Comparison of ENCODE assay signal across 19 mouse cellular contexts in the genomic region with DNA sequence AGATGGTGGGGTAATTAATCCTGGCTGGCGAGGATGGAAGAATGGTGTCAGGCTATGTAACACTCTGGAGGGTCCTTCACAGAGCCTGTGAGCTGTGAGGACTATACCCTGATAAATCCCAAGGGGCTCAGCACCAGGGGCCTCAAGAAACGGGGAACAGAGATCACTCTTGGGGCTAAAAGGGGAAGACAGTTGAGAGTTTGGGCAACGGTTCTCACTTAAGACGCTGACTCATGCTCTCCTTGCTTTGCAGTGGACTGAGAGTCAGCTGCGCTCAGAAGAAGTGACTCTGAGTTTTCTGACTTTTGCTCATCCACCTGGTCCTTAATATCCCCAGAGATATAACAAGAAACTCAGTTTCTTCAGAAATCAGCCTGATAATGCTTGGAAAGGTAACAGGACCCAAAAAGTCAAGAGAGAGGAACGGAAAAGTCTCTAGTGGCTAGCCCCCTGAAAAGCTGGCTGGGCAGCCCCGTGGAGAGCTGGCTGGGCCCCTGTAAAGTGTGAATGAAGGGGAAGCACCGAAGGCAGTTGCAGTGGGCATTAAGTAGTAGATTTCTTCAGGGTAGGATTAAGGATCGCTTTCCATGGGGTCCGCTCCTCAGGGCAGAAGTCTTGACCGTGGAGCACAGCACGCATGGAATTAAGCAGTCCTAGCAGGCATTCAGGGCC. TPM values are rescaled to one million over a fixed set of nuclear protein-coding genes. Genes with fewer than 3 reads are reported as not detected.
DNase-seq lines count a peak whose midpoint lies in the region; ATAC-seq and TF ChIP-seq lines count a peak whose summit lies in the region.
"Had no signal": no experiment of that assay in that cellular context is flagged by ENCODE, and none has a peak within 500 bp of the region (broad histone marks: within the 10 kb centered on the region; RNA-seq: fewer than 3 reads in every experiment).

No protein-coding gene starts in this region.

- no peak overlapping the region for H3K9ac ChIP-seq in embryonic facial prominence, embryonic 14.5 days (ENCODE audit: low read depth, low read length)
- peak overlapping the region; percentile 53 for H3K9ac ChIP-seq in CH12.LX (ENCODE audit: insufficient read depth, low read depth)
- no peak overlapping the region for H3K9ac ChIP-seq in hindbrain, embryonic 12.5 days
- H3K9ac ChIP-seq: embryonic facial prominence, embryonic 13.5 days; forebrain, embryonic 15.5 days; heart, embryonic 13.5 days; limb, embryonic 15.5 days; midbrain, embryonic 15.5 days had no signal

- no peaks in the 10 kb centered on the region for H3K4me1 ChIP-seq in embryonic facial prominence, embryonic 14.5 days (ENCODE audit: control insufficient read depth, insufficient read depth, low read length)
- H3K4me1 ChIP-seq in embryonic facial prominence, embryonic 10.5 days: no peaks in the 10 kb centered on the region
- peaks cover 17 to 56% of the 10 kb centered on the region in 2 experiments for H3K4me1 ChIP-seq in CH12.LX (ENCODE audit: control insufficient read depth in 1 of 2, insufficient read depth in 2 of 2)
- H3K4me1 ChIP-seq in hindbrain, embryonic 12.5 days: no peaks in the 10 kb centered on the region
- H3K4me1 ChIP-seq: embryonic facial prominence, embryonic 13.5 days; forebrain, embryonic 15.5 days; heart, embryonic 13.5 days; limb, embryonic 15.5 days; midbrain, embryonic 15.5 days had no signal

- WGBS in embryonic facial prominence, embryonic 14.5 days: 76% methylated on average over 12 of the region's 12 CpGs
- WGBS in embryonic facial prominence, embryonic 10.5 days: 84% methylated on average over 12 of the region's 12 CpGs
- WGBS in hindbrain, embryonic 12.5 days: 83% methylated on average over 12 of the region's 12 CpGs

- no peaks in the 10 kb centered on the region for H3K79me2 ChIP-seq in CH12.LX (replicated peaks; ENCODE audit: control insufficient read depth, extremely low read depth, insufficient read depth, poor library complexity, severe bottlenecking)

- no peaks in the 10 kb centered on the region for H3K36me3 ChIP-seq in embryonic facial prominence, embryonic 14.5 days (ENCODE audit: control insufficient read depth, insufficient read depth, low read length)
- H3K36me3 ChIP-seq in embryonic facial prominence, embryonic 10.5 days (replicated peaks): no peaks in the 10 kb centered on the region
- H3K36me3 ChIP-seq in CH12.LX (replicated peaks in 1 of 2; ENCODE audit: control insufficient read depth in 1 of 2, insufficient read depth in 1 of 2, low read length in 1 of 2): no peaks in the 10 kb centered on the region
- H3K36me3 ChIP-seq in hindbrain, embryonic 12.5 days: no peaks in the 10 kb centered on the region
- H3K36me3 ChIP-seq: embryonic facial prominence, embryonic 13.5 days; forebrain, embryonic 15.5 days; heart, embryonic 13.5 days; limb, embryonic 15.5 days; midbrain, embryonic 15.5 days had no signal

- no peaks in the 10 kb centered on the region for H3K9me3 ChIP-seq in embryonic facial prominence, embryonic 14.5 days (ENCODE audit: control insufficient read depth, low read length)
- no peaks in the 10 kb centered on the region for H3K9me3 ChIP-seq in embryonic facial prominence, embryonic 10.5 days
- H3K9me3 ChIP-seq in CH12.LX (replicated peaks; ENCODE audit: low read length): peaks cover 2% of the 10 kb centered on the region
- no peaks in the 10 kb centered on the region for H3K9me3 ChIP-seq in hindbrain, embryonic 12.5 days (replicated peaks)
- H3K9me3 ChIP-seq: embryonic facial prominence, embryonic 13.5 days; forebrain, embryonic 15.5 days; heart, embryonic 13.5 days; limb, embryonic 15.5 days; megakaryocyte, embryonic 14.5 days; midbrain, embryonic 15.5 days had no signal

- TF ChIP-seq CTCF in CH12.LX (conservative IDR thresholded peaks at IDR 0.05 in 1 of 2, IDR thresholded peaks at IDR 0.05 in 1 of 2; ENCODE audit: low read depth in 2 of 2, low read length in 2 of 2): no peak
- no peak for TF ChIP-seq CTCF in gastrocnemius, adult 2 months (IDR thresholded peaks at IDR 0.05)

- ATAC-seq in embryonic facial prominence, embryonic 14.5 days (ENCODE audit: low read depth): no peak
- ATAC-seq in granulocyte monocyte progenitor cell, adult 5-6 weeks (replicated peaks; ENCODE audit: poor library complexity, severe bottlenecking): peak; percentile 94
- peak; percentile 81 for ATAC-seq in monocyte, adult 5-6 weeks (replicated peaks; ENCODE audit: insufficient number of reproducible peaks, low FRiP score, low TSS enrichment, poor library complexity, severe bottlenecking)
- no peak for ATAC-seq in hindbrain, embryonic 12.5 days (ENCODE audit: low FRiP score)
- ATAC-seq: forebrain, embryonic 15.5 days; midbrain, embryonic 15.5 days had no signal

- H3K27ac ChIP-seq in embryonic facial prominence, embryonic 14.5 days (replicated peaks; ENCODE audit: low read depth, low read length): no peak overlapping the region
- H3K27ac ChIP-seq in embryonic facial prominence, embryonic 10.5 days (replicated peaks): no peak overlapping the region
- peak overlapping the region; percentile 98 for H3K27ac ChIP-seq in CH12.LX (ENCODE audit: insufficient read depth, low read depth)
- no peak overlapping the region for H3K27ac ChIP-seq in hindbrain, embryonic 12.5 days
- H3K27ac ChIP-seq in gastrocnemius, adult 2 months: no peak overlapping the region
- H3K27ac ChIP-seq: embryonic facial prominence, embryonic 13.5 days; forebrain, embryonic 15.5 days; heart, embryonic 13.5 days; limb, embryonic 15.5 days; midbrain, embryonic 15.5 days had no signal

- in situ Hi-C loops in CH12.LX (cut with MboI; ENCODE audit: low pct_ligation_motif_present, low pct_unique_long_range_greater_than_20kb, low sequenced_read_pairs): no loop called here

- peak; percentile 5 for DNase-seq in embryonic facial prominence, embryonic 14.5 days (ENCODE audit: low spot score)
- DNase-seq in embryonic facial prominence, embryonic 10.5 days (ENCODE audit: low spot score): no peak
- DNase-seq in CH12.LX (ENCODE audit: extremely low read depth): peak; percentile 91
- no peak for DNase-seq in gastrocnemius, adult 2 months
- no peak for DNase-seq in cerebellum, adult 9-10 months
- DNase-seq: adrenal gland, postnatal 36 days; cerebellum, adult 9-11 months; kidney, adult 8-10 months; kidney, postnatal 25 days; right cerebral cortex, postnatal 4 days had no signal

- intact Hi-C loops in gastrocnemius, adult 2 months (cut with DNase I): no loop called here

- H3K27me3 ChIP-seq in embryonic facial prominence, embryonic 14.5 days (replicated peaks; ENCODE audit: control insufficient read depth, insufficient read depth, low read length): no peaks in the 10 kb centered on the region
- no peaks in the 10 kb centered on the region for H3K27me3 ChIP-seq in embryonic facial prominence, embryonic 10.5 days (replicated peaks; ENCODE audit: low read depth, poor library complexity, severe bottlenecking)
- H3K27me3 ChIP-seq in CH12.LX (replicated peaks): no peaks in the 10 kb centered on the region
- no peaks in the 10 kb centered on the region for H3K27me3 ChIP-seq in hindbrain, embryonic 12.5 days
- H3K27me3 ChIP-seq: embryonic facial prominence, embryonic 13.5 days; forebrain, embryonic 15.5 days; heart, embryonic 13.5 days; limb, embryonic 15.5 days; midbrain, embryonic 15.5 days had no signal

- dilution Hi-C loops in CH12.LX (cut with MboI; ENCODE audit: extremely low pct_ligation_motif_present, extremely low pct_unique_long_range_greater_than_20kb, low sequenced_read_pairs): no loop called here

- H3K4me2 ChIP-seq in embryonic facial prominence, embryonic 14.5 days (ENCODE audit: low read depth, low read length): no peak overlapping the region
- H3K4me2 ChIP-seq in CH12.LX (ENCODE audit: insufficient read depth, low read depth, poor library complexity, severe bottlenecking): peak overlapping the region; percentile 66
- H3K4me2 ChIP-seq in hindbrain, embryonic 12.5 days (replicated peaks): no peak overlapping the region
- H3K4me2 ChIP-seq: embryonic facial prominence, embryonic 13.5 days; forebrain, embryonic 15.5 days; heart, embryonic 13.5 days; limb, embryonic 15.5 days; midbrain, embryonic 15.5 days had no signal

- TF ChIP-seq RAD21 in CH12.LX (IDR thresholded peaks at IDR 0.05; ENCODE audit: low read depth, low read length): peak; percentile 9

- H3K4me3 ChIP-seq in embryonic facial prominence, embryonic 14.5 days (ENCODE audit: low read depth, low read length): no peak overlapping the region
- no peak overlapping the region for H3K4me3 ChIP-seq in embryonic facial prominence, embryonic 10.5 days
- H3K4me3 ChIP-seq in CH12.LX (replicated peaks in 1 of 3; ENCODE audit: low read depth in 2 of 3, low read length in 2 of 3, poor library complexity in 1 of 3): peak overlapping the region in 1 of 3 experiments; percentile 4
- no peak overlapping the region for H3K4me3 ChIP-seq in hindbrain, embryonic 12.5 days
- no peak overlapping the region for H3K4me3 ChIP-seq in gastrocnemius, adult 2 months
- H3K4me3 ChIP-seq: embryonic facial prominence, embryonic 13.5 days; forebrain, embryonic 15.5 days; heart, embryonic 13.5 days; limb, embryonic 15.5 days; megakaryocyte, embryonic 14.5 days; midbrain, embryonic 15.5 days had no signal

- 0 out of 2 replicates have a peak, but pooled peaks have one; percentile 49 for TF ChIP-seq POLR2A in CH12.LX (IDR thresholded peaks at IDR 0.05; ENCODE audit: low read depth, low read length)

- peak; percentile 95 for TF ChIP-seq EP300 in CH12.LX (IDR thresholded peaks at IDR 0.05; ENCODE audit: low read length)

RNA-seq across cellular contexts. Expression of a gene that starts 7.9 kb away (rescaled TPM):
- 0.67 and 1.0 TPM in 2 replicates for polyA plus RNA-seq in embryonic facial prominence, embryonic 14.5 days (2014; fragmentation: Nextera tagmentation; extraction: Ambion mirVana)
- 0.04 and 0.06 TPM in 2 replicates for polyA plus RNA-seq in embryonic facial prominence, embryonic 10.5 days (2016; fragmentation: Nextera tagmentation; extraction: Ambion mirVana)
- total RNA-seq in CH12.LX (2012; rRNA removed) (0.04 TPM in 2 replicates), CH12.LX (2014; rRNA removed) (0.01 TPM in 2 replicates)
- 0.01 TPM in 2 replicates for polyA plus RNA-seq in CH12.LX (2012; ENCODE audit: insufficient read length, low read depth)
- 0.11 and 0.24 TPM in 2 replicates for total RNA-seq in granulocyte monocyte progenitor cell, adult 5-6 weeks (2014; fragmentation: Nextera tagmentation)
- total RNA-seq in granulocyte monocyte progenitor cell, adult 5-6 weeks (2017): under 0.01 and 0.04 TPM in 2 replicates
- total RNA-seq in monocyte, adult 5-6 weeks (2017): 0.29 to 0.68 TPM (median 0.32 TPM) in 3 replicates
- 0.10 and 0.12 TPM in 2 replicates for polyA plus RNA-seq in hindbrain, embryonic 12.5 days (2016; fragmentation: Nextera tagmentation; extraction: Ambion mirVana)
- under 1 TPM; 0.03 TPM for total RNA-seq in gastrocnemius, adult 2 months (2021)

RNA-seq across cellular contexts. Expression of a gene that starts 50.9 kb away (rescaled TPM):
- 17.5 and 17.9 TPM in 2 replicates for polyA plus RNA-seq in embryonic facial prominence, embryonic 14.5 days (2014; fragmentation: Nextera tagmentation; extraction: Ambion mirVana)
- polyA plus RNA-seq in embryonic facial prominence, embryonic 10.5 days (2016; fragmentation: Nextera tagmentation; extraction: Ambion mirVana): 12.8 and 19.0 TPM in 2 replicates
- total RNA-seq in CH12.LX (2012; rRNA removed) (29.0 and 32.3 TPM in 2 replicates), CH12.LX (2014; rRNA removed) (13.5 and 17.3 TPM in 2 replicates)
- polyA plus RNA-seq in CH12.LX (2012; ENCODE audit: insufficient read length, low read depth): 69.0 and 74.9 TPM in 2 replicates
- total RNA-seq in granulocyte monocyte progenitor cell, adult 5-6 weeks (2014; fragmentation: Nextera tagmentation): 78.9 and 79.9 TPM in 2 replicates
- 41.0 and 46.8 TPM in 2 replicates for total RNA-seq in granulocyte monocyte progenitor cell, adult 5-6 weeks (2017)
- total RNA-seq in monocyte, adult 5-6 weeks (2017): 124 to 138 TPM (median 133 TPM) in 3 replicates
- polyA plus RNA-seq in hindbrain, embryonic 12.5 days (2016; fragmentation: Nextera tagmentation; extraction: Ambion mirVana): 38.7 and 46.7 TPM in 2 replicates
- total RNA-seq in gastrocnemius, adult 2 months (2021): 1 to 10 TPM; 1.7 to 2.3 TPM

Comparison
In these comparisons a context has a peak if more than half of its experiments do, and no peak if none do; other contexts are left out.
1. DNase-seq: peak in embryonic facial prominence, embryonic 14.5 days (single experiment) and CH12.LX (single experiment); none in embryonic facial prominence, embryonic 10.5 days (single experiment), gastrocnemius, adult 2 months (single experiment) and cerebellum, adult 9-10 months (single experiment).
2. ATAC-seq: peak in granulocyte monocyte progenitor cell, adult 5-6 weeks (single experiment) and monocyte, adult 5-6 weeks (single experiment); none in embryonic facial prominence, embryonic 14.5 days (single experiment) and hindbrain, embryonic 12.5 days (single experiment).
3. RNA of a gene that starts 50.9 kb away (total RNA-seq): 124 to 138 TPM in monocyte, adult 5-6 weeks, 41.0 to 79.9 TPM in granulocyte monocyte progenitor cell, adult 5-6 weeks and 13.5 to 32.3 TPM in CH12.LX; 1.7 to 2.3 TPM in gastrocnemius, adult 2 months; every median in the first group is over 4 times any median in the second.